Mouse (Mus musculus) embryonic fibroblast, embryonic 13.5 days (primary cell): ENCODE measurements around the gene Cyb5d1.
A peak's percentile ranks its signal among the peaks of the same experiment; 100 is the strongest.

Experiments used
- CTCF ChIP-seq: IDR thresholded peaks from 2 replicates; pipeline ENCODE4 v1.5.1; 2011; ENCODE audit warnings: mild to moderate bottlenecking, control low read depth, low read length, moderate library complexity, borderline replicate concordance; ENCODE audit not compliant: insufficient read depth
- POLR2A ChIP-seq: IDR thresholded peaks from 2 replicates; pipeline ENCODE4 v1.6.1; 2011; ENCODE audit warnings: low read depth, mild to moderate bottlenecking, control low read depth, low read length, moderate library complexity

DNA sequence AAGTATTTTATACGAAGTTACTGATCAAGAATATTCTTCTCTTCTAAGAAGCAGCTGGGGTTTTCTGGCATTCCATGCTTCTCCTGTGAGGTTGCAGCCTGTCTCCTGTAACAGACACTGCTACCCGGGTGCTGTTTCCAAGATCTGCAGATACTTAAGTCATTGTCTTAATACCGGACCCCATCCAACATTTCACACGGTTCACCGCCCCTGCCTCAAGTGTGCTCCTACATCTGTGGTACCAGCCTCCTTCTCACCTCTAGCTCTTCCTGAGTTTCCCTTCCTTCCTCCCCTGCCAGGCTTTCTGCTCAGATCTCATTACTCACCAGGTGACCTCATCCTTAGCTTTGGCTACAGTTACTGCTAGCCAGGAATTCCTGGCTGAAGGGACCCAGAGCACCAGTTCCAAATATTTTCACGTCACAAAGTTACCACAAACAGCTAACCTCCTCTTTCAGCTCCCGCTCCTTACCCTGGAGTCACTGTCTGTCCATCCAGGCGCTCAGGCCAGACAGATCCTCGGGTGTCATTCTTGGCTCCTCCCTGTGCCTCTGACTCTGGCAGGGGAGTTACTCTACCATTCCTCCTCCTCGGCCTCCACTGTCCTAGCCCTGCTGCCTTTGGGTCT is 12.8 kb downstream of the Cyb5d1 start:
- TF ChIP-seq CTCF (no peak), POLR2A (0 out of 2 replicates have a peak, but pooled peaks have one; percentile 18)
